Mouse (Mus musculus) megakaryocyte progenitor cell, adult 5-6 weeks (primary cell): ENCODE measurements around the gene Dnajb12. TPM values are rescaled to one million over a fixed set of nuclear protein-coding genes. Genes with fewer than 3 reads are reported as not detected.
A peak's percentile ranks its signal among the peaks of the same experiment; 100 is the strongest.

ENCODE experiments used
- ATAC-seq: replicated peaks from 2 replicates; pipeline ENCODE4 v1.8.0; 2016; ENCODE audit warnings: mild to moderate bottlenecking, moderate TSS enrichment, inconsistent platforms; ENCODE audit not compliant: poor library complexity
- total RNA-seq, 2 experiments: library from RNA; stranded (forward) in 1 of 2; stranded (reverse) in 1 of 2; fragments of 157-497, 149-512 nt in 1 of 2; fragments of 200-1000 nt in 1 of 2; gene quantifications; 2 replicates each; pipeline versions ENCODE4 v1.2.3 to v1.2.4; 2015 to 2017

Gene Dnajb12
- total RNA-seq, 2 experiments from 2014 or later, result 20.2 to 23.3 TPM

GRCm38 (mm10) chr10:59915196-59915962 is 36.0 kb downstream of the Dnajb12 start:
- no peak for ATAC-seq

- no peak; the same call in 1 of the 2 replicates for ATAC-seq
Measured at GRCm38 (mm10) chr10:59916159-59916558, 36.8 kb downstream of the Dnajb12 start.

- ATAC-seq, result peak; percentile 68
Measured at GRCm38 (mm10) chr10:59916649-59917048, 37.3 kb downstream of the Dnajb12 start.

- ATAC-seq, result no peak
Measured at GRCm38 (mm10) chr10:59918111-59918510, 38.8 kb downstream of the Dnajb12 start.

GRCm38 (mm10) chr10:59919494-59920181 is 40.3 kb downstream of the Dnajb12 start:
- ATAC-seq, result no peak

- ATAC-seq, result no peak
Measured at GRCm38 (mm10) chr10:59920485-59920809, 41.1 kb downstream of the Dnajb12 start.

- ATAC-seq, result peak; percentile 64
Measured at GRCm38 (mm10) chr10:59920810-59921681, 41.7 kb downstream of the Dnajb12 start.

GRCm38 (mm10) chr10:59923493-59923892 is 44.1 kb downstream of the Dnajb12 start:
- no peak for ATAC-seq

GRCm38 (mm10) chr10:59924305-59924704 is 44.9 kb downstream of the Dnajb12 start:
- ATAC-seq, result peak; percentile 55

- ATAC-seq, result no peak
Measured at GRCm38 (mm10) chr10:59929205-59929604, 49.8 kb downstream of the Dnajb12 start.

- ATAC-seq, result no peak
Measured at GRCm38 (mm10) chr10:59930996-59931395, 51.6 kb downstream of the Dnajb12 start.

GRCm38 (mm10) chr10:59932521-59932920 is 53.2 kb downstream of the Dnajb12 start:
- peak; percentile 90 for ATAC-seq

GRCm38 (mm10) chr10:59934039-59934438 is 54.7 kb downstream of the Dnajb12 start:
- ATAC-seq, result no peak

- ATAC-seq, result peak; percentile 64
Measured at GRCm38 (mm10) chr10:59936058-59936856, 56.9 kb downstream of the Dnajb12 start.

GRCm38 (mm10) chr10:59938662-59939061 is 59.3 kb downstream of the Dnajb12 start:
- no peak for ATAC-seq

GRCm38 (mm10) chr10:59939081-59939480 is 59.7 kb downstream of the Dnajb12 start:
- ATAC-seq, result no peak

- ATAC-seq, result no peak
Measured at GRCm38 (mm10) chr10:59942281-59942846, 63.0 kb downstream of the Dnajb12 start.

- no peak for ATAC-seq
Measured at GRCm38 (mm10) chr10:59942847-59943420, 63.6 kb downstream of the Dnajb12 start.

- ATAC-seq, result peak; percentile 80
Measured at GRCm38 (mm10) chr10:59943421-59943989, 64.1 kb downstream of the Dnajb12 start.
